Mouse (Mus musculus) neural tube, embryonic 14.5 days (tissue): ENCODE results near the gene Ush2a. TPM values are rescaled to one million over a fixed set of nuclear protein-coding genes. Genes with fewer than 3 reads are reported as not detected.

Source experiments
- ATAC-seq: fragments of 200-750 bp; cut with Nextera tagmentation; 2 replicates; pipeline ENCODE4 v1.8.0; 2017; ENCODE audit warnings: low read depth, mild to moderate bottlenecking, moderate TSS enrichment, moderate library complexity
- H3K27ac ChIP-seq: fragments of 300-500 bp; sonication (generic); 2 replicates; pipeline ENCODE4 v1.5.1; 2014; ENCODE audit warnings: low read depth, mild to moderate bottlenecking, control low read depth, low read length, moderate library complexity, mixed read lengths
- H3K27me3 ChIP-seq: fragments of 300-500 bp; sonication (generic); 2 replicates; pipeline ENCODE4 v1.6.1; 2014; ENCODE audit warnings: low read length; ENCODE audit not compliant: control insufficient read depth, insufficient read depth
- H3K36me3 ChIP-seq: fragments of 300-500 bp; sonication (generic); 2 replicates; pipeline ENCODE4 v1.6.1; 2014; ENCODE audit warnings: low read length, mixed read lengths; ENCODE audit not compliant: control insufficient read depth, insufficient read depth
- H3K4me1 ChIP-seq: fragments of 300-500 bp; sonication (generic); 2 replicates; pipeline ENCODE4 v1.6.1; 2014; ENCODE audit warnings: low read length; ENCODE audit not compliant: control insufficient read depth, insufficient read depth
- H3K4me2 ChIP-seq: fragments of 300-500 bp; sonication (generic); 2 replicates; pipeline ENCODE4 v1.6.1; 2014; ENCODE audit warnings: mild to moderate bottlenecking, low read depth, low read length, control low read depth
- H3K4me3 ChIP-seq: fragments of 300-500 bp; sonication (generic); 2 replicates; pipeline ENCODE4 v1.5.1; 2014; ENCODE audit warnings: low read depth, low read length, control low read depth, mixed read lengths
- H3K9ac ChIP-seq: fragments of 300-500 bp; sonication (generic); replicated peaks from 2 replicates; pipeline ENCODE4 v1.6.1; 2014; ENCODE audit warnings: low read depth, mild to moderate bottlenecking, control low read depth, low read length, mixed read lengths
- H3K9me3 ChIP-seq: fragments of 300-500 bp; sonication (generic); 2 replicates; pipeline ENCODE4 v1.6.1; 2016; ENCODE audit warnings: low read length; ENCODE audit not compliant: control insufficient read depth
- WGBS: fragments of 180-500 bp; shearing (Covaris S2); extraction: QIAGEN DNeasy Blood & Tissue Kit; methylation state at CpG from one replicate; pipeline ENCODE4 v1.1.7; 2014; 5-methylcytosine and 5-hydroxymethylcytosine counted together
- polyA plus RNA-seq: library from polyadenylated mRNA; unstranded; fragments of >200 nt; fragmentation: Nextera tagmentation; extraction: Ambion mirVana; gene quantifications from 2 replicates; pipeline ENCODE4 v1.2.1, GENCODE M21; 2014

Gene Ush2a
- polyA plus RNA-seq, 1 experiment from 2014 or later: 0.27 TPM

DNA sequence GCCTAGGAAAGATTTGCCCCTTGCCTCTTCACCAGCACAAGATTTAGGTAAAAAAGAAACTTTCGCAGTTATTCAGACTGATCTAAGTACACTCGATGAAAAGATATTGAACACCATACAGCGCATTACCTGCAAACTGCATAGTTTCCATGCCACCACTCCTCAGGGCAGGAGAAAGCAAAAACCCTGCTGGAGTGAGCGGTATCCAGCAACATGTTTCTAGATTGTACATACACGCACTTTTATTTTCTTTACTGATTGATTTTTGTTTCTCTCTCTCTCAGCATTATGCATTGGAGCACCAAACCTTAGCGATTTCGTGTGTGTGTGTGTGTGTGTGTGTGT lies 746.1 kb downstream of the Ush2a start:
- H3K9ac ChIP-seq: no peak overlapping the region; the same call in 1 of the 2 replicates

DNA sequence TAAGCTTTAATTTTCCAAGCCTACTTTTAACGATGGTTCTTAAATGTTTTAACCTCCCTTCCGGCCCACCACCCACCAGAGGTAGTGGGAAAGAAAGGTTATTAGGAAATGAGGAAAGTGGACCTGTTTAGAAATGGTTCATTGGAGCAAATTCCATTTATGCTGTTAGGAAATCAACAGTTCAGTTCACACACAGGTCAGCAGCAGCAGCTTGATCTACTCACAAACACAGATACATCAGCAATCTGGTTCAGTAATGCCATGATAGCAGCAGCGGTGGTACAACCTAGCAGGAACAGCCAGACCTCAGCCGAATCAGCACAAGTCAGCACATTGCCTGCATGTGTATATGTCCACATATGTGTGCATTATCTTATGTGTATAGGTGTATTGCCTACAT lies 748.8 kb downstream of the Ush2a start:
- WGBS: 93% methylated on average over 4 of the region's 4 CpGs
- Histone ChIP-seq H3K27me3 (no peaks in the 10 kb centered on the region), H3K9me3 (no peaks in the 10 kb centered on the region), H3K9ac (no peak overlapping the region), H3K4me3 (no peak overlapping the region), H3K36me3 (no peaks in the 10 kb centered on the region), H3K4me2 (no peak overlapping the region), H3K27ac (no peak overlapping the region), H3K4me1 (peaks cover 13% of the 10 kb centered on the region; the same call in 1 of the 2 replicates)
- no peak for ATAC-seq

More for the DNA sequence above, 746.1 kb downstream of the Ush2a start:
- 47% methylated on average over 7 of the region's 7 CpGs for WGBS
- Histone ChIP-seq H3K4me2 (peak overlapping the region; percentile 23), H3K4me3 (peak overlapping the region; percentile 96), H3K9me3 (no peaks in the 10 kb centered on the region), H3K27me3 (no peaks in the 10 kb centered on the region), H3K36me3 (no peaks in the 10 kb centered on the region), H3K4me1 (peaks cover 11% of the 10 kb centered on the region; the same call in 1 of the 2 replicates), H3K27ac (no peak overlapping the region)
- no peak; the same call in 1 of the 2 replicates for ATAC-seq

DNA sequence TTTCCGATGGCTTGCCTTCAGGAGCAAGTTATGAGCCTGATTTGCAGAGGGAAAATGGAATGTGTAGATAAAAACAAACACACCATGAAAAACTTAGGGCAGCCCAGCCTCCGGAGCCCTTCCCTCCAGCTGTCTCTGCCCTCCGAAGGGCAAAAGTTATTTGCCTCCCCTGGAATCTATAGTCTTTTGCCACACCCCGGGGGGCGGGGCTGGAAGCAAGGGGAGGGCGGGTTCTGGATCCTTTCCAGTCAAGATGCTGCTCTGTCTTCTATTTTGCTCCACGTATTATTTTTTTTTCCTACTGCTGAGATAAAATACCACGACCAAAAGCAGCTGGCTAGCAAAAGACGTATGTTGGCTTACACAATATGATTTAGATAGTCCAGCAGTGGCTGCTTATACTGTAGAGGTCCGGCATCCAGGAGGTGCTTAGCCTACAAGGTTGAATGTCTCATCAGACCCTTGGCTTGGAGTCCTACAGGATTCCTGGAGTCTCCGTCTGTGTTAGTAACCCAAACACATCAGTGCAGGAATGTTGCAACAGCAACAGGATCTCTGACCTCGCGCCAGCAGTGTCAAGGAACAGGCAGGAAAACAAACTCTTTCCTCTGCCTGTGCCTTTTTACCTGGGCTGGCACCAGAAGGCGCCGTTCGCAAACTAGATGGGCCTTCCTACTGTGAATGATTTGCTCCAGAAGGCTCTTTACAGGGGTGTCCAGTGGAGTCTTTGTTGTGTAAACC lies 751.2 kb downstream of the Ush2a start:
- 4% methylated on average over 16 of the region's 16 CpGs for WGBS
- ATAC-seq: no peak
- no peak overlapping the region for H3K27ac ChIP-seq
- H3K4me3 ChIP-seq: no peak overlapping the region
- no peaks in the 10 kb centered on the region for H3K36me3 ChIP-seq
- 0 out of 2 replicates have a peak, but pooled peaks cover 2% of the 10 kb centered on the region for H3K4me1 ChIP-seq
- H3K4me2 ChIP-seq: peak overlapping the region; percentile 26; the same call in 1 of the 2 replicates
- no peaks in the 10 kb centered on the region for H3K9me3 ChIP-seq
- no peaks in the 10 kb centered on the region for H3K27me3 ChIP-seq
- H3K9ac ChIP-seq: no peak overlapping the region

DNA sequence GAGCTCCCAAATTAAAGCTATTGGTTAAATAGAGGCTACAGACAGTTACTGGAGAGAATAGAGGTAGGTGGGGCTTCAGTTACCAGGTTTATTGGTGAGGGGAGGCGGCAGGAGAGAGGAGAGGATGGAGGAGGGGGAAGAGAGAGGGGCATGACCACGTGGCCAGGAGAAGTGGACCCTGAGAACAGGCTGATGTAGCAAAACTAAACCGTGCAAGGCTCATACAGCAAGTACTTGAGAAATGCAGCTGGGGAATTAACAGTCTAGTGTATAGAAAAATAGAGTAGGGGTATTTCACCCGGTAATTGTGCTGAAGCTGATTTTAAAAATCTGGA lies 751.7 kb downstream of the Ush2a start:
- Histone ChIP-seq H3K4me1 (0 out of 2 replicates have a peak, but pooled peaks cover 2% of the 10 kb centered on the region), H3K4me2 (peak overlapping the region; percentile 26; the same call in 1 of the 2 replicates), H3K27me3 (no peaks in the 10 kb centered on the region), H3K9me3 (no peaks in the 10 kb centered on the region), H3K36me3 (no peaks in the 10 kb centered on the region), H3K4me3 (no peak overlapping the region), H3K27ac (no peak overlapping the region), H3K9ac (no peak overlapping the region)
- 6% methylated on average over 4 of the region's 4 CpGs for WGBS
- ATAC-seq: no peak; the same call in 1 of the 2 replicates
